ENCODE assay signal across 17 mouse cellular contexts in genomic region chr9:116502831-116503230, GRCm38 (mm10).
DNase-seq lines count a peak whose midpoint lies in the region; ATAC-seq and TF ChIP-seq lines count a peak whose summit lies in the region.
"Had no signal": no experiment of that assay in that cellular context is flagged by ENCODE, and none has a peak within 500 bp of the region (broad histone marks: within the 10 kb centered on the region; RNA-seq: fewer than 3 reads in every experiment).

No protein-coding gene starts in this region.

- ATAC-seq in cerebellum, adult (ENCODE audit: insufficient number of reproducible peaks, low FRiP score, low TSS enrichment), result no peak
- ATAC-seq: midbrain, embryonic 16.5 days had no signal

- no peak overlapping the region for H3K4me3 ChIP-seq in cerebellum, adult 2 months (replicated peaks; ENCODE audit: insufficient read depth, low read depth, low read length)
- H3K4me3 ChIP-seq in limb, embryonic 10.5 days, result no peak overlapping the region
- H3K4me3 ChIP-seq in gastrocnemius, adult 2 months, result no peak overlapping the region
- H3K4me3 ChIP-seq: heart, embryonic 15.5 days; neural tube, embryonic 15.5 days had no signal

- TF ChIP-seq POLR2A in cerebellum, adult 2 months (IDR thresholded peaks at IDR 0.05; ENCODE audit: borderline replicate concordance, insufficient read depth, low read length), result no peak

- no peaks in the 10 kb centered on the region; the same call in 1 of the 2 replicates for H3K27me3 ChIP-seq in cerebellum, adult 2 months (ENCODE audit: control insufficient read depth, insufficient read depth, low read length)
- no peaks in the 10 kb centered on the region for H3K27me3 ChIP-seq in limb, embryonic 10.5 days (ENCODE audit: low read depth, poor library complexity, severe bottlenecking)
- H3K27me3 ChIP-seq: heart, embryonic 15.5 days; neural tube, embryonic 15.5 days had no signal

- no peak overlapping the region for H3K27ac ChIP-seq in cerebellum, adult 2 months (ENCODE audit: insufficient read depth, low read length)
- H3K27ac ChIP-seq in limb, embryonic 10.5 days, result peak overlapping the region; percentile 37; the same call in 1 of the 2 replicates
- H3K27ac ChIP-seq in gastrocnemius, adult 2 months, result no peak overlapping the region
- H3K27ac ChIP-seq: heart, embryonic 15.5 days; hindbrain, embryonic 14.5 days; liver, embryonic 14.5 days; neural tube, embryonic 15.5 days had no signal

- peak; percentile 51 to 82 for DNase-seq in cerebellum, adult 2 months
- peak; percentile 83 for DNase-seq in brain, adult 2 months (ENCODE audit: low read depth, low spot score)
- peak; percentile 61 for DNase-seq in layer of hippocampus, adult 9-10 months (ENCODE audit: low spot score)
- no peak for DNase-seq in limb, embryonic 10.5 days (ENCODE audit: low spot score)
- DNase-seq in gastrocnemius, adult 2 months, result no peak
- DNase-seq in testis, postnatal 14 days (ENCODE audit: low spot score), result no peak
- no peak for DNase-seq in Muller cell, postnatal 12 days (ENCODE audit: inconsistent ontology term)
- DNase-seq: adrenal gland, postnatal 10 days; gastrocnemius, postnatal 25 days; kidney, adult 9 months; lung, postnatal 36 days had no signal

- no peaks in the 10 kb centered on the region for H3K36me3 ChIP-seq in limb, embryonic 10.5 days
- H3K36me3 ChIP-seq: heart, embryonic 15.5 days; neural tube, embryonic 15.5 days had no signal

- 3% methylated on average over 5 of the region's 5 CpGs for WGBS in cerebellum, adult 2 months
- 70% methylated on average over 5 of the region's 5 CpGs for WGBS in limb, embryonic 10.5 days

- H3K4me1 ChIP-seq in cerebellum, adult 2 months (ENCODE audit: control insufficient read depth, insufficient read depth, low read length), result peaks cover 9% of the 10 kb centered on the region; the same call in 1 of the 2 replicates
- H3K4me1 ChIP-seq in limb, embryonic 10.5 days, result peaks cover 5% of the 10 kb centered on the region; the same call in 1 of the 2 replicates
- H3K4me1 ChIP-seq: neural tube, embryonic 15.5 days had no signal

- H3K9me3 ChIP-seq in limb, embryonic 10.5 days (replicated peaks), result no peaks in the 10 kb centered on the region
- H3K9me3 ChIP-seq: heart, embryonic 15.5 days; neural tube, embryonic 15.5 days had no signal

- no peak for TF ChIP-seq CTCF in cerebellum, adult 2 months (IDR thresholded peaks at IDR 0.05; ENCODE audit: borderline replicate concordance, insufficient read depth, low read depth, low read length)
- TF ChIP-seq CTCF in gastrocnemius, adult 2 months (IDR thresholded peaks at IDR 0.05), result no peak

- intact Hi-C loops in gastrocnemius, adult 2 months (cut with DNase I), result no loop called here

Comparison
In these comparisons a context has a peak if more than half of its experiments do, and no peak if none do; other contexts are left out.
1. DNase-seq: peak in cerebellum, adult 2 months (2 of 2), brain, adult 2 months (single experiment) and layer of hippocampus, adult 9-10 months (single experiment); none in limb, embryonic 10.5 days (single experiment), gastrocnemius, adult 2 months (single experiment), testis, postnatal 14 days (single experiment) and Muller cell, postnatal 12 days (single experiment).